Mouse (Mus musculus): Measurements from ENCODE around the gene Kif11.

DNA sequence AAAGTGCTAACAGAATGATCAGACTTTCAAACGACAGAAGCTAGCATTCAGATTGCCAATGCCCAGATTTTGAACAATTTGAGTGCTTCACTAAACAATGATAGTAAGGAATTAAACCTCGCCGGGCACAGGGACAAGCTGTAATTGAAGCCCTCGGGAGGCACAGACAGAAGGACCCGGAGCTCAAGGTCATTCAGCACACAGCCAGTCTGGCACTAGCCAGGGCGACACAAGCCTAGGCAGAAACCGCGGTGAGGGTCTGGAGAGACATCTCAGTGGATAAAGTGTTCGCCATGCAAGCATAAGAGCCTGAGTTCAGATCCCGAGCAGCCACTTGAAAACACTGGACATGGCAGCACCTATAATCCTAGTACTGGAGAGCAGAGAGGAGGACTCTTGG lies 27.9 kb upstream of the Kif11 start:
- TF ChIP-seq CTCF (IDR thresholded peaks at IDR 0.05; ENCODE audit: control insufficient read depth, insufficient read depth, low read length) (no peak), POLR2A (IDR thresholded peaks at IDR 0.05; ENCODE audit: borderline replicate concordance, control insufficient read depth, low read depth, low read length) (no peak)

All from bone marrow, adult 2 months (tissue).